Mouse (Mus musculus): ENCODE results near the gene Dock2.

DNA sequence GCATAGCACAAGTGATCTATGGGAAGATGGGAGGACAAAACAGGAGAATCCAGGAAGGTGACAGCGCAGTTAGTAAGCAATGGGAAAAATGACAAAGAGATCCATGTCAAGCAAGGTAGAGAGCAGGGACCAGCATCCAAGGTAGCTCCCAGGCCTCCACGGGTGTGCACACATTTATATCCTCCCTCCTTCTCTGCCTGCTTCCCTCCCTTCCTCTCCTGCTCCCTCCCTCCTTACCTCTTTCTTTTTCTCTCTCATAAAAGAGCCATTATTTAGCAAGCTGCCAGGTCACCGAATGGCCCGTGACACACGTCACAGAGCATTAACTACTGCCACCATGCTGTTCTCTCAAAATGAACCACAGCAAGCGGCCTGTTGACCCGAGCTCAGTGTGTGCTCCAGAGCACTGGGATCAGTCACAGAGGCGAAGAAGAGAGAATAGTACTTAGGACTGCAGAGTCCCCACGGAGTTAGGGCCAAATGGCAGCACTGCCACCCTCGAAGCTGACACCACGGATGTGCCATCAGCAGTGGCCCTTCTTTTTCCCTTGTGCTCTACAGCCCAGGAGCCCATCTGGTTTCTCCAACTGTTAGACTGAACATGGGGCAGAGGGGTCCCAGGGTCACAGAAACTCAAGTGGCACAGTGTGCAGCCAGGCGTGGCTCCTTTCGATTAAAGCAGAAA is 499.4 kb downstream of the Dock2 start:
- no peak for TF ChIP-seq CTCF (IDR thresholded peaks at IDR 0.05; ENCODE audit: extremely low read depth, insufficient read depth, insufficient read length, insufficient replicate concordance)
- TF ChIP-seq POLR2A (IDR thresholded peaks at IDR 0.05; ENCODE audit: low read depth, low read length) = no peak

Data from spleen, adult 2 months (tissue).